In genomic region chr6:55341688-55342087, GRCm38 (mm10) we compare ENCODE assay signal across 10 mouse cellular contexts. TPM values are rescaled to one million over a fixed set of nuclear protein-coding genes. Genes with fewer than 3 reads are reported as not detected.
A peak's percentile ranks its signal among the peaks of the same experiment; 100 is the strongest.
DNase-seq lines count a peak whose midpoint lies in the region; ATAC-seq and TF ChIP-seq lines count a peak whose summit lies in the region.
"Had no signal": no experiment of that assay in that cellular context is flagged by ENCODE, and none has a peak within 500 bp of the region (broad histone marks: within the 10 kb centered on the region; RNA-seq: fewer than 3 reads in every experiment).

No protein-coding gene starts in this region.

- no peak for TF ChIP-seq CTCF in small intestine, adult 2 months (IDR thresholded peaks at IDR 0.05; ENCODE audit: extremely low read depth, insufficient read length, insufficient replicate concordance, low read depth, low read length)

- H3K4me2 ChIP-seq in kidney, embryonic 15.5 days, result no peak overlapping the region
- H3K4me2 ChIP-seq in liver, embryonic 11.5 days, result no peak overlapping the region
- H3K4me2 ChIP-seq: limb, embryonic 12.5 days had no signal

- peaks cover 7% of the 10 kb centered on the region; the same call in 1 of the 2 replicates for H3K4me1 ChIP-seq in kidney, embryonic 15.5 days
- H3K4me1 ChIP-seq in liver, embryonic 11.5 days (replicated peaks; ENCODE audit: control insufficient read depth, insufficient read depth, low read length), result peaks cover 57% of the 10 kb centered on the region
- peaks cover 22% of the 10 kb centered on the region for H3K4me1 ChIP-seq in small intestine, adult 2 months (ENCODE audit: control insufficient read depth, insufficient read depth, insufficient read length, low read length)

- H3K9ac ChIP-seq in kidney, embryonic 15.5 days, result no peak overlapping the region
- H3K9ac ChIP-seq in liver, embryonic 11.5 days (ENCODE audit: low read depth, low read length), result no peak overlapping the region
- H3K9ac ChIP-seq: limb, embryonic 12.5 days had no signal

- H3K27ac ChIP-seq in kidney, embryonic 15.5 days, result no peak overlapping the region
- H3K27ac ChIP-seq in liver, embryonic 11.5 days (ENCODE audit: low read depth, low read length), result peak overlapping the region; percentile 13; the same call in 1 of the 2 replicates
- peak overlapping the region; percentile 57 for H3K27ac ChIP-seq in small intestine, adult 2 months (ENCODE audit: insufficient read depth, low read depth, low read length)
- H3K27ac ChIP-seq: limb, embryonic 12.5 days had no signal

- H3K4me3 ChIP-seq in kidney, embryonic 15.5 days (replicated peaks), result no peak overlapping the region
- H3K4me3 ChIP-seq in liver, embryonic 11.5 days (ENCODE audit: low read depth, low read length), result no peak overlapping the region
- H3K4me3 ChIP-seq in small intestine, adult 2 months (ENCODE audit: low read depth, low read length), result no peak overlapping the region
- H3K4me3 ChIP-seq: limb, embryonic 12.5 days had no signal

- peak; percentile 6 for DNase-seq in kidney, adult 18-20 months
- peak; percentile 37 for DNase-seq in heart, postnatal 4 days
- DNase-seq in liver, embryonic 11.5 days (ENCODE audit: low spot score), result no peak
- no peak for DNase-seq in adrenal gland, adult (ENCODE audit: inconsistent age in 2 of 2, low spot score in 1 of 2)
- no peak for DNase-seq in cerebellum, adult 8-10 months
- DNase-seq: retina, postnatal 1 day had no signal

- 41% methylated on average over 5 of the region's 5 CpGs for WGBS in kidney, embryonic 15.5 days
- WGBS in liver, embryonic 11.5 days, result 30% methylated on average over 5 of the region's 5 CpGs
- 22% methylated on average over 5 of the region's 5 CpGs for WGBS in small intestine, adult 2 months

- no peaks in the 10 kb centered on the region for H3K9me3 ChIP-seq in kidney, embryonic 15.5 days (replicated peaks)
- H3K9me3 ChIP-seq in liver, embryonic 11.5 days (ENCODE audit: control insufficient read depth, low read length), result no peaks in the 10 kb centered on the region
- H3K9me3 ChIP-seq: limb, embryonic 12.5 days had no signal

- no peaks in the 10 kb centered on the region for H3K27me3 ChIP-seq in kidney, embryonic 15.5 days
- no peaks in the 10 kb centered on the region for H3K27me3 ChIP-seq in liver, embryonic 11.5 days (replicated peaks; ENCODE audit: control insufficient read depth, insufficient read depth, low read length)
- no peaks in the 10 kb centered on the region for H3K27me3 ChIP-seq in small intestine, adult 2 months (ENCODE audit: control insufficient read depth, insufficient read depth, low read length)

- no peak for TF ChIP-seq POLR2A in small intestine, adult 2 months (IDR thresholded peaks at IDR 0.05; ENCODE audit: low read depth, low read length)

- ATAC-seq in kidney, embryonic 15.5 days (replicated peaks; ENCODE audit: low FRiP score), result no peak
- no peak for ATAC-seq in liver, embryonic 11.5 days (replicated peaks; ENCODE audit: low FRiP score)

- H3K36me3 ChIP-seq in kidney, embryonic 15.5 days, result no peaks in the 10 kb centered on the region
- no peaks in the 10 kb centered on the region for H3K36me3 ChIP-seq in liver, embryonic 11.5 days (ENCODE audit: control insufficient read depth, insufficient read depth, low read length)
- peaks cover 11% of the 10 kb centered on the region for H3K36me3 ChIP-seq in small intestine, adult 2 months (ENCODE audit: control insufficient read depth, insufficient read depth, low read length)
- H3K36me3 ChIP-seq: limb, embryonic 12.5 days had no signal

RNA-seq across cellular contexts. Expression of gene Aqp1, which starts 5.5 kb away (rescaled TPM):
- 29.9 and 38.4 TPM in 2 replicates for polyA plus RNA-seq in kidney, embryonic 15.5 days (2015; fragmentation: Nextera tagmentation; extraction: Ambion mirVana)
- total RNA-seq in heart, postnatal 4 days (2021), result 10 to 100 TPM; 87.4 to 98.8 TPM
- 6.1 and 8.0 TPM in 2 replicates for polyA plus RNA-seq in liver, embryonic 11.5 days (2014; fragmentation: Nextera tagmentation; extraction: Ambion mirVana)
- 56.3 and 310 TPM in 2 replicates for polyA plus RNA-seq in small intestine, adult 2 months (2012; rRNA removed)

RNA-seq across cellular contexts. Expression of gene Ghrhr, which starts 34.4 kb away (rescaled TPM):
- 0.05 TPM in 1 of 2 replicates, not detected in the other for polyA plus RNA-seq in kidney, embryonic 15.5 days (2015; fragmentation: Nextera tagmentation; extraction: Ambion mirVana)
- not detected for total RNA-seq in heart, postnatal 4 days (2021)
- polyA plus RNA-seq in liver, embryonic 11.5 days (2014; fragmentation: Nextera tagmentation; extraction: Ambion mirVana), result not detected in 2 replicates
- 0.15 and 0.18 TPM in 2 replicates for polyA plus RNA-seq in small intestine, adult 2 months (2012; rRNA removed)
- total RNA-seq: gastrocnemius, postnatal 25 days had no signal
- polyA plus RNA-seq: limb, embryonic 12.5 days had no signal

Comparison
In these comparisons a context has a peak if more than half of its experiments do, and no peak if none do; other contexts are left out.
1. DNase-seq: peak in kidney, adult 18-20 months (single experiment) and heart, postnatal 4 days (single experiment); none in liver, embryonic 11.5 days (single experiment), adrenal gland, adult (0 of 2) and cerebellum, adult 8-10 months (single experiment).